Mouse (Mus musculus): ENCODE data around the gene Sept4. TPM values are rescaled to one million over a fixed set of nuclear protein-coding genes. Genes with fewer than 3 reads are reported as not detected.

Gene Sept4
- polyA plus RNA-seq (2015; fragmentation: Nextera tagmentation; extraction: Ambion mirVana) = 27.8 and 30.6 TPM in 2 replicates

DNA sequence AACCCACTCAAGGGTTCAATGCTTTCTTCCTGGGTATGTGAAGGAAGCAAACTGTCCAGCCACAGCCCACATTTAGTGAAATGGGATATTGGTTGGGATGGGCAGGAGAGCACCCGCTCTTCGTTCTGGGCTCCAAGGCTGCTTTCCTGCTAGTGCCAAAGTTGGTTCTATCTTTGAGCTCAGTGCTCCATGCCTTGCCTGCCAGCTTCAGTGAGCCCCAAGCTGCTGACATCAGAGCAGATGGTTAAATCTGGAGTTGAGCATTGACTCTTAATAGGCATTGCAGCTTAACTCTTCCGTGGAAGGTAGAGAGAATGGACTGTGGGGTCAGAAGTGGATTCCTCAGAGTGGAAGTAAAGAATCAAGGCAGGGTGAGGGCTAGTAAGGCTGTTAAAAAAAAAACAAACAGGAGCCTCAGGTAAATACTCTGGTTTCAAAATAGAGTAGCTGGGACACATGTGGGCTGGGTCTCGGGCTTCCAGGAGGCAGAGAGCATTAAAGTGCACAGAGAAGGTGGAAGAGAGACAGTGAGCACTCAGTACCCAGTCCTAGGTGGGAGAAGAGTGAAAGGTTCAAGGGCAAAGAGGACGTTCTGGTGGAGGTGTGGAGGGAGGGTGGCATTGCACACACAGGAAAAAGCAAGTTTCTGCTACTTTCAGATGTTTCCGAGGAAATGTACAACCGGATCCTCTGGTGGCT lies at the start of gene Sept4:
Gene Sept4, plus strand, starts transcription at position 649 of the 699 bp plus-strand sequence.

DNA sequence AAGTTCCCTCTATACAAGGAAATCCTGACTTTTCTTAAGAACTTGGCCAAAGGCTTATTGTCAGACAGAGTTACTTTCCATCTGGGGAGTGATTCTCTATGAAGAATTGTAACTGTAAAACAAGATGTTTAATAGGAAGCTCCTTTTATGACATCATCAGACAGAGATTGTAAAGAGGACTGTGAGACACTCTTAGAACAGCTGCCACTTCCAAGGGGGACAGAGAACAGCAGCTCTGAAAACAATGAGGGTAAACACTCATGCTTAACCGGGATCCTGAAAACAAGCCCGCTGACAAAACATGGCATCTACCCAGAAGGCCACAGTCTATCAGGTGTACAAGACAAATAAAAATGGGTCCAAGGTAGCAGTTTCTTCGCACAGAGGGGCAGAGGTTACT lies 2.2 kb upstream of the Sept4 start, which contains the start of gene Gm11492:
Gene Gm11492, plus strand, starts transcription at position 153 of the 400 bp plus-strand sequence.

DNA sequence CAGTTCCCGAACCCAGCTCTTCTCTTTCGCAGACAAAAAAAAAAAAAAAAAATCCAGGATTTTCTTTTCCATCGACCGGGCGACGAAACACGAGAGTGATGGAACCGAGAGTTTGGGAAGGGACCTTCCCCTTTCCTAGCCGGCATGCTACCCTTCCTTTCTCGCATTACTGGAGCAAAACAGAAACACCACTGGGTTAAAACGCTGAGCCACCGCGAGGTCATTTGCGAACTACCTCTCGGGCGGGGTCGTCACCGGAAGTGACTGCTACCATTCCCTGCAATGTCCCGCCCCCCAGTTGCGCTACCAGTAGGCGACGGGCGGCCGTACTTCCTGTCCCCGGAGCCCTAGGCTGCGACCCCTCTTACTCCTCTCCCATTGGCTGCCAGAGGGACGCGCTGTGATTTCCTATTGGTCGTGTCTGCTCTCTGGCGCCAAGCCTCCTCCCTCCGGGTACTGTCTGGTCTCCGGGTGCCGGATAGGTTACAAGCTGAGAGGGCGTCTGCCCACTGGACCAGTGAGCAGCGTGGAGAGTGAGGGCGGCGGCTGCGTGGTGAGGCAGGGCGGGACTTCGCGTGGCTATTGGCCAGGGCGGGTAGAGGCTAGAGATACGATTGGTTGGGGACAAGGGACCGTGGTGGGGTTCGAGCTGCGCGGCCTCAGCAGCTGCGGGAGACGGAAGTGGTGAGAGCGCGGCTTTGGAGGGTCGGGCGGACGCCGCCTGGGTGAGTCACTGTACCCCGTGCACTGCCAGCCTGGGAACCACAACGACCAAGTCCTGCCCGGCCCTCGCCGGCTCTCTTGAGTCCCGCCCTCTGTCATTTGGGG lies 23.0 kb downstream of the Sept4 start, which contains the start of gene Mtmr4:
Gene Mtmr4, plus strand, starts transcription at position 637 of the 828 bp plus-strand sequence.

DNA sequence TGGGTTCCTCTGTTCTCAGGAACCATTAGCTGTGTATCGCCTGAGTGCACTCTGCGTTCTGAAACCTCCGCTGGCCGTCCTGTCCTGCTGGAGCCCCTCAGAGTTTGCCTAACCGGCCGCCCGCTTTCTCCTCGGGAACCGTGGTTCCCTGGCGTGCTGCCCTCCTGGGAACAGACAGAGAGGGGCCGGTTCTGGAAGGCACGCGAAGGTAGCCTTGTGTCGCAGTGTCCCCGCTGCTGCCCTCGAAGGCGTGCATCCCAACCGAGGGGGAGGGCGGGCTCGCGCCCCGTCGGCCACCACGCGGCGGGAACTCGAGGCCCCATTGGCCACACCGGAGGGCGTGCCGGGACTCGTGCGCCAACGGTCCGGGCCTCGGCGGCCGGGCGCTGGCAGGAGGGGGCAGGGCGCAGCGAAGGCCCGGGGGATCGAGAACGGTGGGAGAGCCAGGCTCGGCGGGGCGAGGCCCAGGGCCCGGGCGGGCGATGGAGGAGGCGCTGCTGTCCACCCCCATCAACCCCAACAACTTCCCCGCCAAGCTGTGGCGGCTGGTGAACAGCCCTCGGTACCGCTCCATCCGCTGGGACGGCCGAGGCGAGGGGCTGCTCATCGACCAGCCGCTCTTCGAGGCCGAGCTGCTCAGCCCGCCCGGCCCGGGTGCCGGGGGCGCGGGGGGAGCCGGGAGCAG lies 48.2 kb downstream of the Sept4 start, which contains the start of gene Hsf5:
Gene Hsf5, plus strand, starts transcription at position 375 of the 685 bp plus-strand sequence.

Other genes starting within 250 kb of the Sept4 start
- gene Ppm1e, start 209.9 kb upstream of the Sept4 start, polyA plus RNA-seq (2015; fragmentation: Nextera tagmentation; extraction: Ambion mirVana) = 0.35 and 0.45 TPM in 2 replicates
- gene Rad51c, start 163.9 kb upstream of the Sept4 start, polyA plus RNA-seq (2015; fragmentation: Nextera tagmentation; extraction: Ambion mirVana) = 1.5 and 1.7 TPM in 2 replicates
- 0.96 and 1.1 TPM in 2 replicates for gene Tex14, start 163.8 kb upstream of the Sept4 start, polyA plus RNA-seq (2015; fragmentation: Nextera tagmentation; extraction: Ambion mirVana)
- gene Gm11492, start 2.2 kb upstream of the Sept4 start, polyA plus RNA-seq (2015; fragmentation: Nextera tagmentation; extraction: Ambion mirVana) = not detected in 2 replicates
- gene Mtmr4, start 23.3 kb downstream of the Sept4 start, polyA plus RNA-seq (2015; fragmentation: Nextera tagmentation; extraction: Ambion mirVana) = 10.4 and 13.4 TPM in 2 replicates
- 0.11 TPM in 2 replicates for gene Hsf5, start 48.3 kb downstream of the Sept4 start, polyA plus RNA-seq (2015; fragmentation: Nextera tagmentation; extraction: Ambion mirVana)
- 1.3 and 1.8 TPM in 2 replicates for gene Rnf43, start 93.8 kb downstream of the Sept4 start, polyA plus RNA-seq (2015; fragmentation: Nextera tagmentation; extraction: Ambion mirVana)
- gene Supt4a, start 168.6 kb downstream of the Sept4 start, polyA plus RNA-seq (2015; fragmentation: Nextera tagmentation; extraction: Ambion mirVana) = 81.5 and 98.9 TPM in 2 replicates
- gene Tspoap1, start 191.6 kb downstream of the Sept4 start, polyA plus RNA-seq (2015; fragmentation: Nextera tagmentation; extraction: Ambion mirVana) = 0.45 and 0.86 TPM in 2 replicates
- 1.2 and 1.8 TPM in 2 replicates for gene Mpo, start 224.7 kb downstream of the Sept4 start, polyA plus RNA-seq (2015; fragmentation: Nextera tagmentation; extraction: Ambion mirVana)

All from urinary bladder, postnatal 0 days (tissue).